Mouse (Mus musculus) 3T3-L1 (cell line): ENCODE results near the gene Osgin1.

Experiments used
- DNase-seq: peaks from one replicate; pipeline ENCODE4 v3.0.0-alpha.2; 2015; ENCODE audit warnings: low read depth, low spot score

The Osgin1 gene

GRCm38 (mm10) chr8:119433582-119434174 lies at the start of gene Osgin1:
Osgin1 (plus strand) TSS chr8:119434124.
- DNase-seq = no peak

- DNase-seq = peak; percentile 67
Observed at GRCm38 (mm10) chr8:119384478-119384877, 49.4 kb upstream of the Osgin1 start.

GRCm38 (mm10) chr8:119385854-119386253 lies 48.1 kb upstream of the Osgin1 start:
- DNase-seq = no peak

- no peak for DNase-seq
Observed at GRCm38 (mm10) chr8:119386988-119387387, 46.9 kb upstream of the Osgin1 start.

- DNase-seq = no peak
Observed at GRCm38 (mm10) chr8:119394097-119394496, 39.8 kb upstream of the Osgin1 start.

GRCm38 (mm10) chr8:119394524-119395026 lies 39.3 kb upstream of the Osgin1 start, which contains the start of gene Mlycd:
Mlycd (plus strand) TSS chr8:119394878.
- DNase-seq = peak; percentile 78

GRCm38 (mm10) chr8:119395072-119395950 lies 38.6 kb upstream of the Osgin1 start:
- DNase-seq = peak; percentile 5

- DNase-seq = no peak
Observed at GRCm38 (mm10) chr8:119398558-119398957, 35.4 kb upstream of the Osgin1 start.

- DNase-seq = no peak
Observed at GRCm38 (mm10) chr8:119399255-119399654, 34.7 kb upstream of the Osgin1 start.

- DNase-seq = no peak
Observed at GRCm38 (mm10) chr8:119400122-119400671, 33.7 kb upstream of the Osgin1 start.

- no peak for DNase-seq
Observed at GRCm38 (mm10) chr8:119400904-119401303, 33.0 kb upstream of the Osgin1 start.

GRCm38 (mm10) chr8:119403912-119404311 lies 30.0 kb upstream of the Osgin1 start:
- DNase-seq = no peak

GRCm38 (mm10) chr8:119404648-119405047 lies 29.3 kb upstream of the Osgin1 start:
- DNase-seq = no peak

GRCm38 (mm10) chr8:119408311-119408710 lies 25.6 kb upstream of the Osgin1 start:
- DNase-seq = no peak

- no peak for DNase-seq
Observed at GRCm38 (mm10) chr8:119412037-119412734, 21.7 kb upstream of the Osgin1 start.

- peak; percentile 79 for DNase-seq
Observed at GRCm38 (mm10) chr8:119412735-119413498, 21.0 kb upstream of the Osgin1 start.

- no peak for DNase-seq
Observed at GRCm38 (mm10) chr8:119413605-119414004, 20.3 kb upstream of the Osgin1 start.

- no peak for DNase-seq
Observed at GRCm38 (mm10) chr8:119420318-119420717, 13.6 kb upstream of the Osgin1 start.

- no peak for DNase-seq
Observed at GRCm38 (mm10) chr8:119421603-119422122, 12.3 kb upstream of the Osgin1 start.

GRCm38 (mm10) chr8:119422123-119422711 lies 11.7 kb upstream of the Osgin1 start:
- peak; percentile 63 for DNase-seq
